Mouse (Mus musculus): ENCODE results near the gene Trmt2a. TPM values are rescaled to one million over a fixed set of nuclear protein-coding genes. Genes with fewer than 3 reads are reported as not detected.
"Not testable (repeated sequence)": the region's sequence is repeated elsewhere in the genome, so short reads cannot be mapped to it uniquely, and the experiment has no call there.

The Trmt2a gene
- polyA plus RNA-seq, 1 experiment from 2014 or later, result 70.9 TPM

- ATAC-seq (ENCODE audit: low FRiP score) (no peak), DNase-seq (ENCODE audit: low spot score) (no peak)
- H3K9me3 ChIP-seq (ENCODE audit: control insufficient read depth, low read length), result no peaks in the 10 kb centered on the region
- H3K27ac ChIP-seq, result no peak within 1 kb of the TSS
- no peaks in the 10 kb centered on the region for H3K27me3 ChIP-seq (ENCODE audit: control insufficient read depth, insufficient read depth, low read length)
- no peaks in the 10 kb centered on the region for H3K4me1 ChIP-seq (replicated peaks; ENCODE audit: control insufficient read depth, insufficient read depth, low read length)
- no peak within 1 kb of the TSS for H3K4me3 ChIP-seq (replicated peaks; ENCODE audit: low read length)
- H3K9ac ChIP-seq, result no peak within 1 kb of the TSS
- H3K36me3 ChIP-seq (replicated peaks; ENCODE audit: control insufficient read depth, insufficient read depth), result peaks cover 94% of the 10 kb centered on the region
- no peak within 1 kb of the TSS for H3K4me2 ChIP-seq (replicated peaks)
- WGBS, result 96% methylated on average over 2 of the region's 2 CpGs
Measured at GRCm38 (mm10) chr16:18258221-18258620, 9.7 kb downstream of the Trmt2a start, which contains the start of gene Gm49776. Gm49776 (minus strand) TSS chr16:18258321.

- no peaks in the 10 kb centered on the region for H3K9me3 ChIP-seq (ENCODE audit: control insufficient read depth, low read length)
- H3K4me3 ChIP-seq (replicated peaks; ENCODE audit: low read length), result no peak overlapping the region
- no peak for ATAC-seq (ENCODE audit: low FRiP score)
- no peaks in the 10 kb centered on the region for H3K27me3 ChIP-seq (ENCODE audit: control insufficient read depth, insufficient read depth, low read length)
- 86% methylated on average over 2 of the region's 2 CpGs for WGBS
- no peak overlapping the region for H3K4me2 ChIP-seq (replicated peaks)
- H3K4me1 ChIP-seq (replicated peaks; ENCODE audit: control insufficient read depth, insufficient read depth, low read length), result no peaks in the 10 kb centered on the region
- H3K9ac ChIP-seq, result no peak overlapping the region
- peaks cover 84% of the 10 kb centered on the region for H3K36me3 ChIP-seq (replicated peaks; ENCODE audit: control insufficient read depth, insufficient read depth)
- no peak overlapping the region for H3K27ac ChIP-seq
- no peak for DNase-seq (ENCODE audit: low spot score)
Measured at GRCm38 (mm10) chr16:18265024-18265423, 16.5 kb downstream of the Trmt2a start.

GRCm38 (mm10) chr16:18268182-18268581 is 19.7 kb downstream of the Trmt2a start:
- Histone ChIP-seq H3K4me1 (replicated peaks; ENCODE audit: control insufficient read depth, insufficient read depth, low read length) (no peaks in the 10 kb centered on the region), H3K9ac (no peak overlapping the region), H3K27ac (no peak overlapping the region), H3K9me3 (ENCODE audit: control insufficient read depth, low read length) (no peaks in the 10 kb centered on the region), H3K27me3 (ENCODE audit: control insufficient read depth, insufficient read depth, low read length) (no peaks in the 10 kb centered on the region), H3K36me3 (replicated peaks; ENCODE audit: control insufficient read depth, insufficient read depth) (peaks cover 87% of the 10 kb centered on the region), H3K4me3 (replicated peaks; ENCODE audit: low read length) (no peak overlapping the region), H3K4me2 (replicated peaks) (no peak overlapping the region)
- no peak for ATAC-seq (ENCODE audit: low FRiP score)
- DNase-seq (ENCODE audit: low spot score), result peak; percentile 35
- 91% methylated on average over 5 of the region's 5 CpGs for WGBS

- Histone ChIP-seq H3K27ac (no peak overlapping the region), H3K4me3 (replicated peaks; ENCODE audit: low read length) (no peak overlapping the region), H3K36me3 (replicated peaks; ENCODE audit: control insufficient read depth, insufficient read depth) (peaks cover 96% of the 10 kb centered on the region), H3K4me1 (replicated peaks; ENCODE audit: control insufficient read depth, insufficient read depth, low read length) (no peaks in the 10 kb centered on the region), H3K9ac (no peak overlapping the region), H3K9me3 (ENCODE audit: control insufficient read depth, low read length) (no peaks in the 10 kb centered on the region), H3K4me2 (replicated peaks) (no peak overlapping the region), H3K27me3 (ENCODE audit: control insufficient read depth, insufficient read depth, low read length) (no peaks in the 10 kb centered on the region)
- WGBS, result 75% methylated on average over 2 of the region's 2 CpGs
- no peak for ATAC-seq (ENCODE audit: low FRiP score)
- no peak for DNase-seq (ENCODE audit: low spot score)
Measured at GRCm38 (mm10) chr16:18275166-18275565, 26.7 kb downstream of the Trmt2a start.

- 2% methylated on average over 4 of the region's 4 CpGs for WGBS
- ATAC-seq (ENCODE audit: low FRiP score), result no peak
Measured at GRCm38 (mm10) chr16:18288166-18288565, 39.7 kb downstream of the Trmt2a start.

GRCm38 (mm10) chr16:18288581-18289061 is 40.1 kb downstream of the Trmt2a start:
- Histone ChIP-seq H3K9me3 (ENCODE audit: control insufficient read depth, low read length) (no peaks in the 10 kb centered on the region), H3K36me3 (replicated peaks; ENCODE audit: control insufficient read depth, insufficient read depth) (peaks cover 13% of the 10 kb centered on the region), H3K4me3 (replicated peaks; ENCODE audit: low read length) (peak overlapping the region; percentile 68), H3K27me3 (ENCODE audit: control insufficient read depth, insufficient read depth, low read length) (no peaks in the 10 kb centered on the region), H3K4me1 (replicated peaks; ENCODE audit: control insufficient read depth, insufficient read depth, low read length) (peaks cover 25% of the 10 kb centered on the region), H3K27ac (peak overlapping the region; percentile 72), H3K4me2 (replicated peaks) (peak overlapping the region; percentile 95), H3K9ac (peak overlapping the region; percentile 75)
- peak; percentile 43 for DNase-seq (ENCODE audit: low spot score)
- 0% methylated on average over 27 of the region's 31 CpGs for WGBS
- peak; percentile 77 for ATAC-seq (ENCODE audit: low FRiP score)

More at GRCm38 (mm10) chr16:18288166-18288565, 39.7 kb downstream of the Trmt2a start:
- H3K36me3 ChIP-seq (replicated peaks; ENCODE audit: control insufficient read depth, insufficient read depth), result peaks cover 18% of the 10 kb centered on the region
- no peaks in the 10 kb centered on the region for H3K9me3 ChIP-seq (ENCODE audit: control insufficient read depth, low read length)
- H3K9ac ChIP-seq, result peak overlapping the region; percentile 75
- peaks cover 25% of the 10 kb centered on the region for H3K4me1 ChIP-seq (replicated peaks; ENCODE audit: control insufficient read depth, insufficient read depth, low read length)
- no peaks in the 10 kb centered on the region for H3K27me3 ChIP-seq (ENCODE audit: control insufficient read depth, insufficient read depth, low read length)
- H3K4me2 ChIP-seq (replicated peaks), result peak overlapping the region; percentile 95
- H3K27ac ChIP-seq, result peak overlapping the region; percentile 72
- peak overlapping the region; percentile 68 for H3K4me3 ChIP-seq (replicated peaks; ENCODE audit: low read length)
- no peak for DNase-seq (ENCODE audit: low spot score)

GRCm38 (mm10) chr16:18289067-18289588 is 40.6 kb downstream of the Trmt2a start, which contains the start of gene Dgcr8:
Dgcr8 (minus strand) TSS chr16:18289246.
- peaks cover 8% of the 10 kb centered on the region for H3K36me3 ChIP-seq (replicated peaks; ENCODE audit: control insufficient read depth, insufficient read depth)
- peak within 1 kb of the TSS; percentile 95 for H3K4me2 ChIP-seq (replicated peaks)
- ATAC-seq (ENCODE audit: low FRiP score) (peak; percentile 100), DNase-seq (ENCODE audit: low spot score) (peak; percentile 97)
- H3K4me1 ChIP-seq (replicated peaks; ENCODE audit: control insufficient read depth, insufficient read depth, low read length), result peaks cover 25% of the 10 kb centered on the region
- H3K9me3 ChIP-seq (ENCODE audit: control insufficient read depth, low read length), result no peaks in the 10 kb centered on the region
- H3K27me3 ChIP-seq (ENCODE audit: control insufficient read depth, insufficient read depth, low read length), result no peaks in the 10 kb centered on the region
- peak within 1 kb of the TSS; percentile 75 for H3K9ac ChIP-seq
- under 1% methylated on average over 60 of the region's 71 CpGs for WGBS
- H3K27ac ChIP-seq, result peak within 1 kb of the TSS; percentile 72
- H3K4me3 ChIP-seq (replicated peaks; ENCODE audit: low read length), result peak within 1 kb of the TSS; percentile 68

- DNase-seq (ENCODE audit: low spot score); H3K9me3 ChIP-seq (ENCODE audit: control insufficient read depth, low read length); ATAC-seq (ENCODE audit: low FRiP score); H3K27me3 ChIP-seq (ENCODE audit: control insufficient read depth, insufficient read depth, low read length); H3K36me3 ChIP-seq (replicated peaks; ENCODE audit: control insufficient read depth, insufficient read depth): not testable (repeated sequence)
- Histone ChIP-seq H3K4me3 (replicated peaks; ENCODE audit: low read length) (peak overlapping the region; percentile 68), H3K27ac (0 out of 2 replicates have a peak overlapping the region, but pooled peaks have one; percentile 62), H3K9ac (peak overlapping the region; percentile 51; the same call in 1 of the 2 replicates), H3K4me1 (replicated peaks; ENCODE audit: control insufficient read depth, insufficient read depth, low read length) (peaks cover 25% of the 10 kb centered on the region), H3K4me2 (replicated peaks) (peak overlapping the region; percentile 52)
- WGBS, result 4% methylated on average over 9 of the region's 10 CpGs
Measured at GRCm38 (mm10) chr16:18289614-18290013, 41.1 kb downstream of the Trmt2a start.
